Mouse (Mus musculus) CH12.LX (cell line): ENCODE measurements around the gene 2010300C02Rik.

Experiments
- CHD2 ChIP-seq: IDR thresholded peaks from 2 replicates; pipeline ENCODE4 v1.6.1; 2011; ENCODE audit warnings: low read length, improper control_type of control experiment
- CTCF ChIP-seq, 2 experiments: IDR thresholded peaks in 1 of 2; conservative IDR thresholded peaks in 1 of 2; 2 replicates each; pipeline ENCODE4 v1.5.1; 2011 to 2012; ENCODE audit warnings: low read depth in 2 of 2, low read length in 2 of 2, improper control_type of control experiment in 1 of 2, inconsistent platforms in 1 of 2, mild to moderate bottlenecking in 1 of 2, moderate library complexity in 1 of 2
- KAT2A ChIP-seq: IDR thresholded peaks from 2 replicates; pipeline ENCODE4 v1.6.1; 2012; ENCODE audit warnings: low read length, improper control_type of control experiment, inconsistent platforms; ENCODE audit not compliant: insufficient replicate concordance
- MAFK ChIP-seq: IDR thresholded peaks from 2 replicates; pipeline ENCODE4 v1.6.1; 2011; ENCODE audit warnings: low read length, improper control_type of control experiment; ENCODE audit not compliant: insufficient replicate concordance
- MEF2A ChIP-seq: IDR thresholded peaks from 2 replicates; pipeline ENCODE4 v1.6.1; 2014; ENCODE audit warnings: low read depth, mild to moderate bottlenecking, inconsistent platforms, low read length, improper control_type of control experiment, borderline replicate concordance
- MXI1 ChIP-seq: IDR thresholded peaks from 2 replicates; pipeline ENCODE4 v1.6.1; 2011; ENCODE audit warnings: mild to moderate bottlenecking, low read depth, low read length, improper control_type of control experiment
- NRF1 ChIP-seq: IDR thresholded peaks from 2 replicates; pipeline ENCODE4 v1.6.1; 2014; ENCODE audit warnings: low read depth, mild to moderate bottlenecking, inconsistent platforms, low read length, improper control_type of control experiment, moderate library complexity
- POLR2A ChIP-seq: IDR thresholded peaks from 2 replicates; pipeline ENCODE4 v1.6.1; 2011; ENCODE audit warnings: low read depth, mild to moderate bottlenecking, improper control_type of control experiment, low read length
- SMC3 ChIP-seq: IDR thresholded peaks from 2 replicates; pipeline ENCODE4 v1.6.1; 2011; ENCODE audit warnings: low read depth, low read length, improper control_type of control experiment
- ZC3H11A ChIP-seq: IDR thresholded peaks from 2 replicates; pipeline ENCODE4 v1.6.1; 2012; ENCODE audit warnings: low read depth, mild to moderate bottlenecking, inconsistent platforms, low read length, improper control_type of control experiment
- ZKSCAN1 ChIP-seq: IDR thresholded peaks from 2 replicates; pipeline ENCODE4 v1.6.1; 2012; ENCODE audit warnings: low read depth, inconsistent platforms, low read length, improper control_type of control experiment, borderline replicate concordance

DNA sequence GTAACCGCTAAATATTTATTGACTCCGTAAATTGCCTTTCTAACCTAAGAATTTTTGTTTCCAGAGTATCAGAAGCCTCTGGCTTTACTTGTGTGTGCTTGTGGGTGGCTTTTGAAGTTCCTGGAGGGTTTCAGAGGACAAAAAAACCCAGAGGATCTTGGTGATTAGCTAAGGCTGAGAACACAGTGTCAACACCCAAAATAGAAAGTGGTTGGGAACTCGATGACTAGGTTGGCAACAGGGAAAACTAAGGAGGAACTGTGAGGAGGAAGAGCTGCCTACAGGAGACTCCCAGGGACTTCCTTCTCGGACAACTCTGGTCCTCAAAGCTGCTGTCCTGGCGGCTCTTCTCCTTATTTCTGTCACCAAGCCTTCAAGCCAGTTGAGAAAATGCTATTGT, 1.2 kb upstream of the 2010300C02Rik start:
- TF ChIP-seq ZKSCAN1 (no peak), CTCF (conservative IDR thresholded peaks at IDR 0.05 in 1 of 2, IDR thresholded peaks at IDR 0.05 in 1 of 2; ENCODE audit: low read depth in 2 of 2, low read length in 2 of 2) (no peak), NRF1 (no peak), MXI1 (no peak), SMC3 (no peak), MAFK (no peak), POLR2A (no peak), KAT2A (no peak), MEF2A (no peak), CHD2 (no peak), ZC3H11A (no peak)
